Mouse (Mus musculus) ovary, postnatal 36 days (tissue): ENCODE measurements around the gene Efcab2.

Experiments
- DNase-seq: peaks from one replicate; pipeline ENCODE4 v3.0.0; 2022; ENCODE audit warnings: low spot score, mixed read lengths

Gene Efcab2

DNA sequence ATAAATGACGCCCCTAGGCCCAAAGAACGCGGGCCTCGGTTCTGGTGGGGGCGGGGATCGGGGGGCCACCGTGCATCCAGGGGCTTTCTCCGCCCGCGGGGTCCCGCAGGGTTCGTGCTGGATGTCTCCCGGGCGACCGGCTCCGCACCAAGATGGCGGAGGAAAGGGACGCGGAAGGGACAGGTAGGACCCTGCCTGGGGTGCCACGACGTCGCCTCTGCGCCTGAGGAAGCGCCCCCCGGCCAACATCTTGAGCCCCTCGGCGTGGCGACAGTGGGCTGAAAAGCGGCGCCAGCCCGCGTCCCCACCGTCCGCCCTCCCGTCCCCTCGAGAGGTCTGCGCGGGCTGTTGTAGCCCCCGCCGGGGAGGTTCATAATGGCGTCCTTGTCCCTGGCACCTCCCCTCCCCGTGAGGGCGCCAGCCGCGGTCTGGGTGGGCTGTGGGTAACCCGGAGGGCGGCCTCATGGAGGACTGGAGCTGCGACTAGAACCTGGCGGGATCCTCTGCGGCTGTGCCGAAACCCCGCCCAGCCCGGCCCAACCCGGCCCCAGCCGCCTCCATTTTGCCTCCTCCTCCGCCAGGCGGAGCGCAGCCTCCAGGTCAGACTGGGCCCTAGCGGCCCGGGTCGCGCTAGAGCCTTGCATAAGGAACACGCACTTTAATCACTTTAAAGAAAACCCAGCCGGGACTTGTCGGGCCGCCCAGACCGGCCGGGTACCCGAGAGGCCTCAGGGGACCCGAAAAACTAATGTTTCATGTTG is at the start of gene Efcab2:
Gene Efcab2 (plus strand): TSS at position 135 of the 761 bp plus-strand sequence.
- DNase-seq, result peak; percentile 92

DNA sequence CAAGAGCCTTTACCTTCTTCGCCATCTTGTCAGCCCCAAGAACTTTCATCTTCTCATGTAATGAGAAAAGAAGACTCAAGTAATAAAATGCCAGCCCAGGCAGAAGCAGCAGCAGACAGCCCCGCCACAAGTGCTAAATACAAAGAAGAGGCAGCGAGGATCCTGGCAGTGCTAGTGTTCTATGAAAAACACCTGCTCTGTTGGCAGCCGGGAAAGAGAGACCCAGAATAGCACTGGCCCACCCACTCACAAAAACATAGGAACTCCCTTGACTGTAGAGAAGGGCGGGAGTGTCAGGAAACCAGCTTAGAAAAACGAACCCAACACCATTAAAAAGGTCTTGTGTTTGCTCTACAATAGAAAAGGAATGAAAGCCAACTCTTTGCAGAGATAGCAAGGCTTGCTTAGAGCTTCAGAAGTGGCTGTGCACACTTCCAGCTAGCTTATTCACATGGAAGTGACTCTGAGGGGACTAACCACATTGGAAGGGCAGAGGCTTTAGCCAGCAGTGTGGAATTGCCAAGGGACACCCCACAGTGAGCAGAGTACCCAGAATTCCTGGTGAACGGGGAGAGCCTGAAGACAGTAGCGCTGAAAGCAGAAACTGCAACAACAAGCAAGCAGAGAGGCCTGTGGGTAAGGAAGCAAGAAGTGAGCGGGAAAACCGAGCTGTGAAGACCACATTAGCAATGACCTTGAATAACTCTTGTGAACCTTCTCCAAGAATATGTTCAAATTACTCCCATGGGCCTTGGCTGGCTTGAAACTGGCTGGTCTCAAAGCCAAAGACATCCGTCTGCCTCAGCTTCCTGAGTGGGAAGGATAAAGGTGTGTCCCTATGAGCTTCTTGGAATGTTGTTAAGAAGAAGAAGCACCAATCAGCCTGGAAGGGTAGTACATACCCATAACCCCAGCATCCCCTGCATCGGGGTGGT is 47.8 kb upstream of the Efcab2 start:
- no peak for DNase-seq

DNA sequence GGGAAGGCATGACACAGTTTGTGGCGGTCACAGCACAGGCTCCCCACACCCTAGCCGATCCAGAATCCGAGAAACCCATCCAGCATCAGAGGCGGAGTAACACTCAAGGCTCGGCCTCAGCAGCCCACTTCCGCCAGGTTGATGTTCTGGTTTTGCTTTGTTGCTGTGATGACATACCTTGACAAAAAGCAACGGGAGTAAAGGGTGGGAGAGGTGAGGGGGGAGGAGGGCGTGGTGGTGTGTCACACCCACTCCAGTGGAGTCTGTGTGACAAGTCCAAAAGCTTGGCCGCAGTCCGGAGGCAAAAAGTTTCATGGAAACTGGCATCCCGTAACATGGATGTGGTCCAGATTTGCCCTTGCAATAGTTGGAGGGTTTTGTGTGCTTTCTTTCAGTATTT is 45.6 kb upstream of the Efcab2 start:
- DNase-seq, result no peak

DNA sequence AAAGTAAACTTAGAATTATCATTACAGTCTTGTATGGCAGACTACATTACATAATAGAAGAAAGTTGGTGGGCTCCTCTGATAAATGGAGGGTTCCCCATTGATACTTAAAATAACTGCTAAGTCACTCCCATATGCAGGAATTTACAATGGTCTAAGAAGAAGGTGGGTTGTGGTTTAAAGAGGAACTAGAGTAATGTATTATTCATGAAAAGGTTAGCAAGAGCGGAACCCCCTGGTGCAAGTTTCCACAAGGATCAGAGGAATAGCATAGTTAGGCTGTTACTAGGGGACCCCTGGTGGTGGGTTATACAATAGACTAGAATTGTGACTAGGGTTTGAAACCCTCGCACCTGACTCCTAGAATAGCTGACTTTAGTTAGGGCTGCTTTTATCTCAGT is 45.2 kb upstream of the Efcab2 start:
- no peak for DNase-seq

DNA sequence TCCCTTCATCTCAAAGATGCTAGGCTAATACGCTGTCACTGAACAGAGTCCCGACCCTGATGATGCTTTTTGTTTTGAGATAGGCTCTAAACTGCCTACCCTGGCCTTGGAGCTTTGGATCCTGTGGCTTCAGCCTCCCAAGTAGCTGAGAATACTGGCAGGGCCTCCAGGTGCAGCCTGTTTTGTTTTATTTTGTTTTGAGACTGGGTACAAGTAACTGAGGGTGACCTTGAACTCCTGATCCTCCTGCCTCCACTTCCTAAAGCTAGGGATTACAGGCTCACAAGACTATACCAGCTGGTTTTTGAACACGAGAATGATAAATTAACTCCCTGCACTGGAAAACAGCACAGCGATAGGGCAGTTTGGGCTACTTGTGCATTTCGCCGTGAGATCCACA is 40.7 kb upstream of the Efcab2 start:
- DNase-seq, result no peak

DNA sequence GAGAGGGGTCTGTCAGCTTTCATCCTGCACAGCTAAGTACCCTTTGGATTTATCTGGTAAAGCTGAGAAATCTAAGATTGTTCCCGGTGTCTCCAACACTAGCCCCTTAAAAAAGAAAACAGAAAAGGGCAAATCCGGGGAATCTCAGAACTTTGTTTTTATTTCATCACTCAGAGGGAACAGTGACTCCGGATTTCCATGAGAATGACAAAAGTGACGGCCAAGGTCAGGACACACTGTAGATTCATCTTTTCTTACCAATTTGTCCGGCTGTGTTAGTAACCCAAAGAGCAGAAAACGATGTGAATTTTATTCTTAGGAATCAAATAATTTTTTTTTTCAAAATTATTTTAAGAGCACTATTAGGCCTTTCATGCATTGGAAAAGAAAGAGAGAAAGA is 37.8 kb upstream of the Efcab2 start:
- DNase-seq, result no peak

DNA sequence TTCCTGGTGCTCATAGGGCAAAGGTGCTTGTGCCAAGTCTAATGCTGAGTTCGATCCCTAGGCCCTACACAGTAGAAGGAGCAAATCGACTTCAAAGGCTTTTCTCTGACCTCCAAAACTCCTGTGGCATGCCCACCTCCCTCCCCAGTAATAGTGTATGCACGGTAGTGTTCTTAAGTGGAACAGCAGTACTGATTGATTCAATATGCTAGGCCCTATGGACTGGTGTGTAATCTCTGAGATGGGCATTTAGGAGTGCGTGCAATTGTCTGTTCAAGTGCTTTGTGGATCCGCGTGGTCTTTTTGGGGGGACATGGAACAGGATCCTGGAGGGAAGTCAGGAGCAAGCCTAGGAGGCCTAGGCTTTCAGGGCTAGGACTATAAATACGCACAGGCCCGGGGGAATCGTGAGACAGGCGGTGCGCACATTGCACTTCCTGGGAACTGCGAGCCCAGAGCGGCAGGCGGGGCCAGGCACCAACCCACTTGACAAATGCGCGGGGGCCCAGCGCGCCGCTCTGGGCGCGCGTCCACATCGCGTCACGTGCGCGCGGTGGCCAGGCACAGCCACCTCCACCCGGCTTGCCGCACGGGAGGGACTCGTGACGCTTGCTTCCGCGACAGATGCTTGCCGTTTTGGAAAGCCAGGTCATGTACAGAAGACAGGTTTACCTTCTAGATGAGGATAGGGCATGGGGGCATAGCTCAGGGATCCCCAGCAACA is 37.2 kb upstream of the Efcab2 start:
- DNase-seq, result peak; percentile 88

DNA sequence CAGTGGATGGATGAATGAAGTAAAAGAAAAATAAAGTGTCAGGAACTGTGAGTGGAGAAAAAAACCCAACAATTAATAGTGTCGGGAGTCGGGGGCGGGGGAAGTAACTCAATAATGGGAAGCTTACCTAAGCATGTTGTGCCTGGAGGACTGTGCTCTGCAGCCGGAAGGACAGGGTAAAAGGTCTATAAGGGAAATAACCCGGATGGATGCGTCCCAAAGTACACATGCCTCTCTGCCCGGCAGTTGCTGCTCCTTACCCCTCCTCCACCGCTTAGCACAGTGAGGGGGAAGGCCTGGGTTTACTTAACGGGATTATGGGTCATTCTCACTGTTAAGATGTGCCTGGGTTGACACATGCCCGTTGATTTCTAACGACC is 36.6 kb upstream of the Efcab2 start:
- peak; percentile 21 for DNase-seq

DNA sequence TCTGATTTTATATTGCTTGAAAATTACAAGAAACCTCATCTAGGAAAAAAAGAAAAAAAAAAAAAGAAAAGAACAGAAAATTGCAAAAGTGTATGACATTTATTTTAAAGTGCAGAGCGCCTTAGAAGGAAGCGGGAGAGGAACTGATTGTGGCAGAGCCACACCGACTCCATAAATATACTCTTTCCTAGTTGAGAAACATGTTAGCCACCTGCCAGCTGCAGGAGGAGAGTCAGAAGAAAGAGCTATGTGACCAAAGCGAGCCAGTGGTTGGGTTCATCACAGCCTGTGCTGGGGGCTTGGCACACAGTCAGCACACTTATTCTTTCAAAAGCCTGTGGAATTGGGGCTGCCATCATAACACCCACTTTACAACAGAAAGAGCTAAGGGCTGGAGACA is 33.2 kb upstream of the Efcab2 start:
- DNase-seq, result no peak

DNA sequence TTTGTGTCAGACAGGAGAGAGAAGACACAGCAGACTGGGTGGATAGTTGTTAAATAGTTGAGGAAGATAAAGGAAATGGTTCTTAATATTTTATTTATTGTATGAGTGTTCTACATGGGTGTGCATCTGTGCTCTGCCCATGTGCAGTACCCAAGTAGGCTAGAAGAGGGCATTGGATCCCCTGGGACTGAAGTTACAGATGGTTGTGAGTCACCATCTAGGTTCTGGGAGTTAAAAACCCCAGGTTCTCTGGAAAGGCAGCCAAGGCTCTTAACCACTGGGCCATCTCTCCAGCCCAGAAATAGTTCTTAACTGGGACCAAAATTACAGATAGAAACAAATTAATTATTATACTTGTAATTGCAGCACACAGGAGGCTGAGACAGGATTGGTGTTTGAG is 30.5 kb upstream of the Efcab2 start:
- DNase-seq, result no peak

DNA sequence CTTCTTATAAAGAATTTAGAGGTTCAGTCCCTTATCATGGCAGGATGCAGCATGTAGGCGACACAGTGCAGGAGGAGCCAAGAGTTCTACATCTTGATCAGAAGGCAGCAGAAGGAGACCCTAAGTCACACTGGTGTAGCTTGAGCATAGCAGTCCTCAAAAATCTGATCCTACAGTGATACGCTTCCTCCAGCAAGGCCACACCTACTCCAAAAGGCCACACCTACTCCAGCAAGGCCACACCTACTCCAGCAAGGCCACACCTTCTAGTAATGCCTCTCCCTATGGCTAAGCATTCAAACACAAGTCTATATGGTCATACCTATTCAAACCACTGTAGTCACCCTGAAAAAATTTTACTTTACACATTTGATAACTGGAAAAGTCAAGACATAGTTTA is 29.8 kb upstream of the Efcab2 start:
- no peak for DNase-seq

DNA sequence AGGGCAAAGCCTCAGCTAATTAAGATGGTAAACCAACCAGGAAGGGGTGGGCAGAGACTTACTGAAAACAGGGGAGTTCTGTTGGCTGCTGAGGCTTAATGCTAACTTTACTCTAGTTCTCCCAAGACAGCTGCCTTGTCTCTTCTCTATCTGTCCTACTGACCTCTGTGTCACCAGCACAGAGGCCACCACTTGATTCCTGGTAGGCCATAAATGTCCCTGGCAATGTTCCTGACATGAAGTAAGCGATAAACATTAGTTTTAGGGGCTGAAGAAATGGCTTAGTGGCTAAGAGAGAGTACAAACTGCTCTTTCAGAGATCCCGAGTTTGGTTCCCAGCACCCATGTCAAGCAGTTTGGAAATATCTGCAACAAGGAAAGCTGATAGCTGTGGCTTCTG is 29.0 kb upstream of the Efcab2 start:
- no peak for DNase-seq

DNA sequence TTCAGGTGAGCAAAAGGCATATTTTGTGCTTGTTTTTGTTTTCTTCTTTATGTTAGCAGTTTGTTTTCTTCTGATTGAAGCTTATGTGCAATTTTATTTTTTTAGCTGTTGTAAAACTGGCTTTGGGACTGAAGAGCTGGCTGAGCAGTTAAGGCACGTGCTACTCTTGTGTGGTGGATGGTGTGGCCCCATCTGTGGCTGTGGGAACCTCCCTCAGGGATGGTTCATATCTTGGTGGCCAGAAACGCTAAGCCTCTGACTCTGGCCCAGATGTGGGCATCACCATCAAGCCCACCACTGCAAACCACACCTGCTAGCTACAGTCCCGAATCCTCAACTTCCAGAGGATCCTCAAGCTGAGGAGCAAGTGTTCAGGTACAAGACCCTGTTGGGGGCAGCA is 27.8 kb upstream of the Efcab2 start:
- DNase-seq, result no peak

DNA sequence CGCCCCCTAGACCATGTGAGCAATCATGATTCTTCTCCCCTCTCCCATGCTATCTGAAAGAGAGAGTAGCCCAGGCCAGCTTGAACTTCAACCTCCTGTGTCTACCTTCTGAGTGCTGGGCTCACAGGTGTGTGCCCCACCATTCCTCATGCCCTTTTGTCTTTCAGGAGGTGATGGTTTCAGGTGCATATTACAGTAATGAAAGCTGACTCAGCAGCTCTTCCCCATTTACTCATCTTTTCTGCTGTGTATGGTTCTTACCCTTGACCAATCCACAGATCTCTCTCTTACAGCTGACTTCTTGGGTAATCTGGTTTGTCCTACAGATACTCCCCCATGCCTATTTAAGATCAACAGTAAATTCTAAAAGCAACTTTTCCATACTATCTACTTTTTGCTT is 26.7 kb upstream of the Efcab2 start:
- DNase-seq, result no peak

DNA sequence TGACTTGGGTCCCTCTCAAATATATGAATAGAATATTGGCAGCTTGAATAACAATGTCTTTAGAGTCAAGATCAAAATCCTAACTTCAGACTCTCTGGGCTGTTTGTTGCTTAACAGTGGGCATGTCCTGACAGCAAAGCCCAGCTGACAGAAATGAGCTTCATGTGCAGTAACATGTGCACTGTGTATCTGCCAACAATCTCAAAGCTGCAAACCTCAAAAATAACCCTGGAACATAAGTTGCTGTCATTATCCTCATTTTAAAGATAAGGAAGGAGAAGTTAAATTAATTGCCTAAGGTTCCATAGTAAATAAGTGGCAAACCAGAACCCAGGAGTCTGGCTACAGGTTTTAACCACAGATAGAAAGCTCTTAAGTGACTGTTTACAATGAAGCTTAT is 23.7 kb upstream of the Efcab2 start:
- DNase-seq, result no peak

DNA sequence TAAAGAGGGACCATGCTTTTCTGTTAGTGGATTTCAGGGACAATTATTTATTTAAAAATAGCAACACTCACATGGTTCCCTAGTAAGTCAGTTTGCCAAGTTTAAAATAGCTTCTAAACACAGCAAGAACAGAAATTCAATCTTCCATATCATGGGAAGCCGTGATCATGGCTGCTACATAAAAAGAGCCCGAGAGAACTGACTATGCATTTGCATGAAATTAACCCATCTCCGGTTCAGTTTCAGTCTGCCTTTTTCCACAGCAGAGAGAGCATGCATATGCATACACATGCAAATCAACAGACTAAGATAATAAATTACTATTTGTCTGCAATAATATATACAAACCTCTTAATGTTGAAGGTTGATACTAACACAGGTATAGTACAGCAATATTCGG is 17.1 kb upstream of the Efcab2 start:
- no peak for DNase-seq

DNA sequence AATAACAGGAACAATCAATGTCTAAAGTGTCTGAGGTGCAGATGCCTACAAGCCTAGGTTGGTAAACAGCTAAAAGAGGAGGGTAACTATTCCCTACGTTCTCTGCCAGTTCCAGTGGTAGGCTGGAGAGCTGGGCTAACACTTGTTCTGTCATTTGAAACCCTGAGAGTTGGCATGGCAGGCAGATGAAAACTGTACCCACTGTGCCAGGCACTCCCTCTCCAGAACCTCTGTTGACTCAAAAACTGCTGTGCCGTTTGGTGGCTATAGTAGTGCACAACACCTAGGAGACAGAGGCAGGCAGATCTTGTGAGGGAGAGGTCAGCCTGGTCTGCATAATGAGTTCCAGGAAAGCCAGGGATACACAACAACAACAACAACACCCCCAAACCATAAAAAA is 16.5 kb upstream of the Efcab2 start:
- no peak for DNase-seq

DNA sequence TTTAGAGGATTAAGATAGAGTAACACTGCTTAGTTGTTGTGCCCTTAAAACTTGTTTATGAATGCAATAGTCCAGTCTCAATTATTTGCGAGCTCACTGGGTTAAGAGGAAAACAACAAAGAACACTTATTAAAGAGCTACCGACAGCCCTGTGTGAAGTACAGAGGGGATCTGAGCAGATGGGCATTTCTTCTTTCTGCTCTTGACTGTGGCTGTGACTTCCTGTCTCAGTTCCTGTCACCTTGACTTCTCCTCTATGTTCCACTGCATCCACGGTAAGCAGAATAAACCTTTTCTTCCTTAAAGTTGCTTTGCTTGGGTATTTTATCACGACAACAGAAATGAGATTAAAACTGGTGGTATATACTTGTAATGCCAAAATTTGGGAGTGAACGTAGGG is 12.9 kb upstream of the Efcab2 start:
- no peak for DNase-seq

DNA sequence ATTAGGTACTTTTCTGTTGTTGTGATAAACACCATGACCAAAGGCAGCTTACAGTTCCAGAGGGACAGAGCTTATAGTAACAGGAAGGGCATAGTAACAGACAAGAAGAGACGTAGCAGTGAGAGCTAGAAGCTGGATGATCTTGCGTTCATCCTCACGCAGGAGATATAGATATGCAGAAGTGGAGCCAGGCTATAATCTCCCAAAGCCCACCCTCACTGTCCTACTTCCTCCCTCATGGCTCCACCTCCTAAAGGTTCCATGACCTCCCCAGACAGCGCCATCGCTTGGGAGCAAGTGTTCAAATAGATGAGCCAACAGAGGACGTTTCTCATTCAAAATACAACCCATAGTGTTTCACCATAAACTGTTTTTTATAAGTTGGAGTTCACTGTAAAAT is 10.8 kb upstream of the Efcab2 start:
- no peak for DNase-seq

DNA sequence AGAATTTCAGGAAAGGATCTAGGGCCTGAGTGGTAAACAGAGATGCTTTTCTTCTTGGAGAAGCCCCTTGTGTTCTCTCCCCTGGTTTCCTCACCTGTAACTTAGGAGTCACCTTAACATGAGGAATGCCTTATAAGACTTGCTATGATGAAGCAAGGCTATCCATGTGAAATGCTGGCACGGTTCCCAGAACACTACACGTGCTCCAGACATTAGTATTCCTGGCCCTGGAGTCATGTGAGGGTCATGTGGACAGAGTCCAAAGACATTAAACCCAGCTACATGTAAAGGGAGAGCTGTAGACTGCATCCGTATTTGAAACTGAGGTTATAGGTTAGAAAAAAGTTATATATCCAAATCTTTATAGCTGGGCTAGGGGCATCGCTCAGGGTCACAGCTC is 9.5 kb upstream of the Efcab2 start:
- no peak for DNase-seq

DNA sequence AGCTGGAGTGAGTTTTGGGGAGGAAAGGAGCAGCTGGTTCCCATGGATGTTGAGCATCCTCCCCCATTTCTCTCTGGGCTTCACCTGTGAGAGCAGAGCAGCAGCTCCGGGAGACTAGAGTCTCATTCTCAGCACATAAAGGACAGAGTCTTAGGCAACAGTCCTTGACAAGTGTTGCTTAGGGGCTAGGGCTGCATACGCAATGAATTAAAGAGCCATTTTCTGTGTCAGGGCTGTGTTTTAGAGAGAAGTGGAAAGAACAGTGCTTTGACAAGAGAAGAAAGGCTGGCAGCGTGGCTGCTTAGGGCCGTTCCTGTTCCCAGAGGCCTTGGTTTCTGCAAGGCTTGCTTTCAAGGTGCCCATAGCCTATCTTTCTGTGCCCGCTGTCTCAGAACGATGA is 6.0 kb upstream of the Efcab2 start:
- DNase-seq, result no peak

DNA sequence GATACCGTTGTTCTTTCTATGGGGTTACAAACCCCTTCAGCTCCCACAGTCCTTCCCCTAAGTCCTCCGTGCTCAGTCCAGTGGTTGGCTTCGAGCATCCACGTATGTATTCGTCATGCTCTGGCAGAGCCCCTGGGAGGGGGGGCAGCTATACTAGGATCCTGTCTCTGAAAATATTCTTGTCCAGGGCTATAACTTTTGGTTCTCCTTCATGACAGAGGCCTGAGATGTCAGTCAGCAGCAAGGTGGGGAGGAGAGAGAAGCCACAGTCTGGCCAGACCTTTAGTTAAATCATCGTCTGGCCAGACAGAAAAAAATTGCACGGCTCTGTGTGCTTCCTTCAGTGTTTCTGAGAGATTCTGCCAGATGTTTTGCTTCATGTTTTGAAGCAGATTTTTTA is 5.2 kb upstream of the Efcab2 start:
- no peak for DNase-seq

DNA sequence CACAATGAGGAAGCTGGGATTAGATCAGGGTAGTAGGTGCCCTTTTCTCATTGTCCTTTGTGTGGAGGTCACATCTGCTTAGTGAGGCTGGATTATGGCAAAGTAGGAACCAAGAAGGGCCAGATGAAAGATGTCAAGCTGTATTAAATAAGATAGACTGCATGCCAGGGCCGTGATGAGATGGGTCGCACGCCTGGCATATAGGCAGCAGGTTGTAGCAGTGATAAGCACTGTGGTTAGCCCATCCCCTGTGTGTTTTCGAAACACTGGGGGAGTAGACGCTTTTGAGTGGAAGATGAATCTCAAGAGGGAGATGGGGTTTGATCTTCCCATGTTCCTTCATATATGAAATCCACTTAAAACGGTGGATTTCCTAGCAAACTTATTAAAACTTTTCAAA is 3.9 kb upstream of the Efcab2 start:
- no peak for DNase-seq
